25 mouse cellular contexts compared by ENCODE assay signal in the genomic region with DNA sequence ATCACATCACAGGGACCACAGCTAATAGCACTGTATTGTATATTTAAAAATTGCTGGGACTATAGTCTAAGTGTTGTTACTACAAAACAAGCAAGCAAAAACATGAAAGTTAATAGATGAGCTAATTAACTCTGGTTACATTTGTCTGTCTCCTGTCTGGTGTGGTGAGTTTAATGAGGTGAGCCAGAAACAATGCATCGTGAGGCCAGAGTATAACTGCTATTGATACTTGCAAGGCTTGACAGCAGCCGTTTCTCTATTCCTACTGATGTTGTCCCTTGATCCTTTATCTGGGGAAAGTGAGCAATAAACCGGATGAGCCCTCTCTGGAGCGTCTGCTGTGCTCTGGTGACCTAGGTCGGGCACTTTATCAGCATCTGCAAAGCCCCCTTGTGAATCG. TPM values are rescaled to one million over a fixed set of nuclear protein-coding genes. Genes with fewer than 3 reads are reported as not detected.
DNase-seq lines count a peak whose midpoint lies in the region; ATAC-seq and TF ChIP-seq lines count a peak whose summit lies in the region.
"Had no signal": no experiment of that assay in that cellular context is flagged by ENCODE, and none has a peak within 500 bp of the region (broad histone marks: within the 10 kb centered on the region; RNA-seq: fewer than 3 reads in every experiment).

No protein-coding gene starts in this region.

- no peak for DNase-seq in layer of hippocampus, adult 2 months (ENCODE audit: low spot score in 2 of 2)
- no peak for DNase-seq in layer of hippocampus, adult 9-10 months (ENCODE audit: low spot score)
- no peak for DNase-seq in lung, postnatal 4 days
- DNase-seq in lung, postnatal 0 days (ENCODE audit: low spot score), result no peak
- DNase-seq in lung, postnatal 36 days, result no peak
- DNase-seq: adrenal gland, adult 2 months; adrenal gland, postnatal 10 days; adrenal gland, postnatal 25 days; cerebellum, adult 11 months; cerebellum, adult 18-20 months; cerebellum, adult 8-10 months; cerebellum, adult 9-11 months; cerebellum, postnatal 14 days; cerebellum, postnatal 36 days; embryo, embryonic 11 days had no signal

- no peaks in the 10 kb centered on the region for H3K36me3 ChIP-seq in lung, embryonic 15.5 days
- no peaks in the 10 kb centered on the region for H3K36me3 ChIP-seq in lung, postnatal 0 days (ENCODE audit: insufficient read depth, low read length)
- H3K36me3 ChIP-seq: embryonic facial prominence, embryonic 13.5 days; embryonic facial prominence, embryonic 15.5 days; forebrain, embryonic 10.5 days; forebrain, embryonic 12.5 days had no signal

- H3K27ac ChIP-seq in layer of hippocampus, adult 2 months, result peak overlapping the region; percentile 49; the same call in 1 of the 2 replicates
- H3K27ac ChIP-seq in lung, embryonic 15.5 days, result no peak overlapping the region
- H3K27ac ChIP-seq in lung, postnatal 0 days (ENCODE audit: low read length), result no peak overlapping the region
- H3K27ac ChIP-seq: embryonic facial prominence, embryonic 13.5 days; embryonic facial prominence, embryonic 15.5 days; forebrain, embryonic 10.5 days; forebrain, embryonic 12.5 days had no signal

- no peak for TF ChIP-seq CTCF in layer of hippocampus, adult 2 months (conservative IDR thresholded peaks at IDR 0.05)
- no peak for TF ChIP-seq CTCF in lung, postnatal 0 days (IDR thresholded peaks at IDR 0.05)

- H3K9me3 ChIP-seq in lung, embryonic 15.5 days, result no peaks in the 10 kb centered on the region
- no peaks in the 10 kb centered on the region for H3K9me3 ChIP-seq in lung, postnatal 0 days (ENCODE audit: low read length)
- H3K9me3 ChIP-seq: embryonic facial prominence, embryonic 13.5 days; embryonic facial prominence, embryonic 15.5 days; forebrain, embryonic 10.5 days; forebrain, embryonic 12.5 days had no signal

- 18% methylated on average over 6 of the region's 6 CpGs for WGBS in lung, embryonic 15.5 days
- 24% methylated on average over 6 of the region's 6 CpGs for WGBS in lung, postnatal 0 days

- H3K27me3 ChIP-seq in lung, embryonic 15.5 days, result no peaks in the 10 kb centered on the region; the same call in 1 of the 2 replicates
- H3K27me3 ChIP-seq in lung, postnatal 0 days (replicated peaks; ENCODE audit: insufficient read depth, low read length), result no peaks in the 10 kb centered on the region
- H3K27me3 ChIP-seq: embryonic facial prominence, embryonic 13.5 days; embryonic facial prominence, embryonic 15.5 days; forebrain, embryonic 12.5 days had no signal

- peak; percentile 32; the same call in 1 of the 2 replicates for ATAC-seq in lung, embryonic 15.5 days (ENCODE audit: borderline replicate concordance, extremely low read depth, low FRiP score, low TSS enrichment)
- peak; percentile 40 for ATAC-seq in lung, postnatal 0 days
- ATAC-seq: forebrain, embryonic 14.5 days had no signal

- TF ChIP-seq EP300 in lung, postnatal 0 days (IDR thresholded peaks at IDR 0.05), result no peak

- H3K9ac ChIP-seq in lung, embryonic 15.5 days, result no peak overlapping the region
- H3K9ac ChIP-seq in lung, postnatal 0 days (replicated peaks; ENCODE audit: low read depth), result no peak overlapping the region
- H3K9ac ChIP-seq: embryonic facial prominence, embryonic 13.5 days; embryonic facial prominence, embryonic 15.5 days; forebrain, embryonic 12.5 days had no signal

- 0 out of 2 replicates have a peak, but pooled peaks cover 3% of the 10 kb centered on the region for H3K4me1 ChIP-seq in lung, embryonic 15.5 days
- H3K4me1 ChIP-seq in lung, postnatal 0 days (ENCODE audit: insufficient read depth, low read depth, low read length), result no peaks in the 10 kb centered on the region

- H3K4me3 ChIP-seq in layer of hippocampus, adult 2 months, result peak overlapping the region; percentile 4; the same call in 1 of the 2 replicates
- H3K4me3 ChIP-seq in lung, embryonic 15.5 days, result no peak overlapping the region
- H3K4me3 ChIP-seq in lung, postnatal 0 days (ENCODE audit: low read depth, low read length), result no peak overlapping the region
- H3K4me3 ChIP-seq: embryonic facial prominence, embryonic 13.5 days; embryonic facial prominence, embryonic 15.5 days; erythroblast, embryonic 14.5 days; forebrain, embryonic 10.5 days; forebrain, embryonic 12.5 days had no signal

- H3K4me2 ChIP-seq in lung, embryonic 15.5 days, result no peak overlapping the region
- H3K4me2 ChIP-seq in lung, postnatal 0 days (replicated peaks; ENCODE audit: low read depth, low read length), result no peak overlapping the region
- H3K4me2 ChIP-seq: embryonic facial prominence, embryonic 13.5 days; embryonic facial prominence, embryonic 15.5 days; forebrain, embryonic 12.5 days had no signal

RNA-seq across cellular contexts. Expression of gene Slc1a2, which starts 11.1 kb away (rescaled TPM):
- 1,000 to 10,000 TPM; 1,761 to 1,800 TPM for total RNA-seq in layer of hippocampus, adult 2 months (2021)
- 0.33 and 0.51 TPM in 2 replicates for polyA plus RNA-seq in lung, embryonic 15.5 days (2015; fragmentation: Nextera tagmentation; extraction: Ambion mirVana)
- polyA plus RNA-seq in lung, postnatal 0 days (2015; fragmentation: Nextera tagmentation; extraction: Ambion mirVana), result 0.50 and 0.87 TPM in 2 replicates
- total RNA-seq: common myeloid progenitor, adult 5-6 weeks; MEL had no signal
- polyA plus RNA-seq: C2C12; erythroblast, embryonic 14.5 days had no signal
